Mouse (Mus musculus) erythroblast, embryonic 14.5 days (primary cell): Measurements from ENCODE around the gene Mrpl23.

Experiments
- GATA1 ChIP-seq: IDR thresholded peaks from 2 replicates; pipeline ENCODE4 v1.6.1; 2012; ENCODE audit warnings: low read length, inconsistent platforms, mixed read lengths
- TAL1 ChIP-seq: IDR thresholded peaks from 3 replicates; pipeline ENCODE4 v1.6.1; 2012; ENCODE audit warnings: low read length, inconsistent platforms, mixed read lengths

DNA sequence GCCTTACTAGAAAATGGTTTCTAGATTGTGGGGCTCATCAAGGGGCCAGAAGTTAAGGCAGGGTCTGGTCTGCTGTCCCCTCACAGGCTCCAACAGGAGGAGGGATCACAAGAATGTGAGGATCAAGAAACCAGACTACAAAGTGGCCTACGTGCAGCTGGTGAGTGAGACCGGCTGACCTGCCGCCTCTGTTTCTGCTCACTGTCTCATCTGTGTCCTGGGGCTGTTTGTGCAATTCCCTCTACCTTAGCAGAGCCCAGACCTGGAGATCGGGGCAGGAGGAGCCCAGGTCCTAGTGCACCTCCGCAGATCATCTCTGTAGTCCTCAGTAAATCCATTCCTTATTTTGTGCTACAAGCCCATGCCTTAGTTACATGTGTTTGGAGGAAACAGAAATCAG lies 4.7 kb downstream of the Mrpl23 start:
- no peak for TF ChIP-seq GATA1
- no peak for TF ChIP-seq TAL1
